Mouse (Mus musculus) embryonic facial prominence, embryonic 14.5 days (tissue): ENCODE results near the gene Cav1. TPM values are rescaled to one million over a fixed set of nuclear protein-coding genes. Genes with fewer than 3 reads are reported as not detected.

ENCODE experiments used
- ATAC-seq: fragments of 200-750 bp; cut with Nextera tagmentation; 2 replicates; pipeline ENCODE4 v1.8.0; 2017; ENCODE audit warnings: low read depth, moderate number of reproducible peaks, moderate TSS enrichment
- DNase-seq: peaks from one replicate; pipeline ENCODE4 v3.0.0-alpha.2; 2015; ENCODE audit warnings: low spot score
- H3K27ac ChIP-seq: fragments of 300-500 bp; sonication (generic); replicated peaks from 2 replicates; pipeline ENCODE4 v1.5.1; 2014; ENCODE audit warnings: low read depth, mild to moderate bottlenecking, low read length, moderate library complexity
- H3K27me3 ChIP-seq: fragments of 300-500 bp; sonication (generic); replicated peaks from 2 replicates; pipeline ENCODE4 v1.6.1; 2014; ENCODE audit warnings: low read length; ENCODE audit not compliant: control insufficient read depth, insufficient read depth
- H3K36me3 ChIP-seq: fragments of 300-500 bp; sonication (generic); 2 replicates; pipeline ENCODE4 v1.6.1; 2014; ENCODE audit warnings: low read length, mixed read lengths; ENCODE audit not compliant: control insufficient read depth, insufficient read depth
- H3K4me1 ChIP-seq: fragments of 300-500 bp; sonication (generic); 2 replicates; pipeline ENCODE4 v1.6.1; 2014; ENCODE audit warnings: antibody characterized with exemption, low read length; ENCODE audit not compliant: control insufficient read depth, insufficient read depth
- H3K4me2 ChIP-seq: fragments of 300-500 bp; sonication (generic); 2 replicates; pipeline ENCODE4 v1.6.1; 2014; ENCODE audit warnings: low read depth, mild to moderate bottlenecking, low read length, moderate library complexity, mixed read lengths
- H3K4me3 ChIP-seq: fragments of 300-500 bp; sonication (generic); 2 replicates; pipeline ENCODE4 v1.5.1; 2014; ENCODE audit warnings: low read depth, mild to moderate bottlenecking, low read length
- H3K9ac ChIP-seq: fragments of 300-500 bp; sonication (generic); 2 replicates; pipeline ENCODE4 v1.6.1; 2014; ENCODE audit warnings: low read depth, mild to moderate bottlenecking, low read length, moderate library complexity, mixed read lengths
- H3K9me3 ChIP-seq: fragments of 300-500 bp; sonication (generic); 2 replicates; pipeline ENCODE4 v1.6.1; 2016; ENCODE audit warnings: low read length; ENCODE audit not compliant: control insufficient read depth
- WGBS: fragments of 180-500 bp; shearing (Covaris S2); extraction: QIAGEN DNeasy Blood & Tissue Kit; methylation state at CpG from one replicate; pipeline ENCODE4 v1.1.7; 2014; 5-methylcytosine and 5-hydroxymethylcytosine counted together
- polyA plus RNA-seq: library from polyadenylated mRNA; unstranded; fragments of >200 nt; fragmentation: Nextera tagmentation; extraction: Ambion mirVana; gene quantifications from 2 replicates; pipeline ENCODE4 v1.2.1, GENCODE M21; 2014

Gene Cav1
- polyA plus RNA-seq, 1 experiment from 2014 or later: 238 TPM

DNA sequence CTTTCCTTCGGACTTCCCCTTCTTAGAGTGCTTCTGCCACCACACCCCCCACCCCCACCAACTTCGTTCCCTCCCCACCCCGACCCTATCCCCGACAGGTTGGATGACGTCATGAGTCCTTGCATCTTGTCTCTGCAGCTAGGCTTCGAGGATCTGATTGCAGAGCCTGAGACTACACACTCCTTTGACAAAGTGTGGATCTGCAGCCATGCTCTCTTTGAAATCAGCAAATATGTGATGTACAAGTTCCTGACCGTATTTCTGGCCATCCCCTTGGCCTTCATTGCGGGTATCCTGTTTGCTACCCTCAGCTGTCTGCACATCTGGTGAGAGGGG, 24.4 kb upstream of the Cav1 start:
- Histone ChIP-seq H3K27me3 (no peaks in the 10 kb centered on the region), H3K4me1 (peaks cover 15% of the 10 kb centered on the region), H3K9ac (peak overlapping the region; percentile 73), H3K4me3 (peak overlapping the region; percentile 53), H3K27ac (peak overlapping the region; percentile 42), H3K4me2 (peak overlapping the region; percentile 84), H3K9me3 (no peaks in the 10 kb centered on the region), H3K36me3 (no peaks in the 10 kb centered on the region)
- ATAC-seq (no peak), DNase-seq (peak; percentile 34)
- 24% methylated on average over 8 of the region's 8 CpGs for WGBS

DNA sequence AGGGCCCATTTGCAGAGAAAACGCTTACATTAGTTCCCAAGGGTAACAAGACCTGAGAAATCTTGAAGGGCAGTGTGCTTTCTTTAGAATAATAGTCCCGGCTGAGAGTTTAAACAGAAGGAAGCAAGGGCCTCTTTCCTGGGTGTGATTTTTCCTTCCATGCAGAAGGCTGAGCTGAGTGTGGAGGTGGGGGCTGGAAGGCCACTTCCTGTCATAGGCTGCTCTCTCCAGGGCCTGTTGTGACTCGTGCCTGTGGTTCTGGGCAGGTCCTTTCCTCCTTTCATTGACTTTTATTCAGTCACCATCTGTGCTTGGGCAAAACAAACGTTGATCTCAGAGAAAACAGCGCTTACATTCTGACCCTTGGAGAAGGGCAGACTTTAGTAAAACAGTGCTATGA, 24.0 kb upstream of the Cav1 start:
- Histone ChIP-seq H3K27ac (peak overlapping the region; percentile 42; the same call in 1 of the 2 replicates), H3K4me2 (peak overlapping the region; percentile 84), H3K9ac (no peak overlapping the region), H3K27me3 (no peaks in the 10 kb centered on the region), H3K4me3 (peak overlapping the region; percentile 53; the same call in 1 of the 2 replicates), H3K4me1 (peaks cover 15% of the 10 kb centered on the region), H3K36me3 (no peaks in the 10 kb centered on the region), H3K9me3 (no peaks in the 10 kb centered on the region)
- ATAC-seq (no peak), DNase-seq (peak; percentile 55)
- WGBS: 35% methylated on average over 5 of the region's 5 CpGs

DNA sequence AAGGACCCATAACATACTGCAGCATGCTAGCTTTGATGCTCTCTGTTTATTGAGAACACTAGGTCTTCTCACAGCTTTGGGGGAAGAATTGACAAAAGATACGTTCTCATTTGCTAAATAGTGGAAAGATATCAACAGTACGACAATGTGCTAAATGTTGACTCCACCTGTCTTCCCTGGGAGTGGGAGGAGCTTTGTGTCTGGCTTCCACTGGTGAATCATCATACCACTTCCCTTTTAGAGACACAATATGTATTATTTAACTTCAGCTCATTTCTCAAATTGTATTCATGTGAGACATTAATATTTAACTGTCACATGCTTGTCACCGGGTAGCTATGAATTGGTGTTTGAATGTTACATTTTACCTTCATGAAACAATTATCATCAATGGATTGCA, 22.3 kb upstream of the Cav1 start:
- Histone ChIP-seq H3K9ac (no peak overlapping the region), H3K9me3 (no peaks in the 10 kb centered on the region), H3K4me1 (peaks cover 15% of the 10 kb centered on the region), H3K27me3 (no peaks in the 10 kb centered on the region), H3K4me2 (no peak overlapping the region), H3K36me3 (no peaks in the 10 kb centered on the region), H3K4me3 (no peak overlapping the region), H3K27ac (no peak overlapping the region)
- DNase-seq (no peak), ATAC-seq (no peak)
- 82% methylated on average over 3 of the region's 3 CpGs for WGBS

DNA sequence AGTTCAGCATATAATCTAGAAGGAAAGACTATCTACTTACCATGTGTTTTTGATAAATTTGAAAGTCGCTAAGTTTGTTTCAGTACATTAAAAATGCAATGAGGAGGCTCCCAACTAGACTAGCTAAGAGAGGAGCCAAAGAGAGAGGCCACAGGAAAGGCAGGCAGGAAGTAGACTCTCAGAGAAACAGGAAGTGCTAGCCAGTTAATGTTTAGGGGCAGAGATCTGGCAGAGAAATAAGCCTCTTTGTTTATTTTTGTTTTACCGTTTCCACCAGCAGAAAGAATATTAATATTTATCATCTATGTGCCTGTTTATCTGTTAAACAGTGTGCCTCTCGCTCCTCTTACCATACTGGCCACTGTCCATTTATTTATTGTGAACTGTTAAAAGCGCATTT, 19.8 kb upstream of the Cav1 start:
- WGBS: 74% methylated on average over 4 of the region's 4 CpGs
- Histone ChIP-seq H3K4me3 (no peak overlapping the region), H3K36me3 (no peaks in the 10 kb centered on the region), H3K4me2 (no peak overlapping the region), H3K27me3 (no peaks in the 10 kb centered on the region), H3K9me3 (no peaks in the 10 kb centered on the region), H3K9ac (no peak overlapping the region), H3K27ac (no peak overlapping the region), H3K4me1 (peaks cover 8% of the 10 kb centered on the region)
- DNase-seq (peak; percentile 13), ATAC-seq (no peak)

DNA sequence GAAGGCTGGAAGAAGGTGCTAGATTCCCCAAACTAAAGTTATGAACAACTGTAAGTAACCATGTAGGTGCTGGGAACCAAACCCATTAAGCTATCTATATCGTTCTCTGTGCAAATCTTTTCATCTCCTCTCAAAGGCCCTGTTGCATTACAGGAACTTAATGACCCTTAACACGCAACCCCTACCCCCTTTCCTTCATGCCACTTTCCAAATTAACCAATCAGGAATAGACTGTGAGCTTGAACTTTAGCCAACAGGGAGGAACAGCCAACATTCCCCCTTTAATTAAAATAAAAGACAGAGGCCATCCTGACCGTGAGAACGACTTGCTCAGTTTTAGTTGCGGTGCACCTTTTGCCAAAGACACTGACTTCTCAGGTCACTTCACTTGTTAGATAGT, 11.0 kb upstream of the Cav1 start:
- H3K27me3 ChIP-seq: no peaks in the 10 kb centered on the region
- H3K4me3 ChIP-seq: no peak overlapping the region
- no peaks in the 10 kb centered on the region for H3K36me3 ChIP-seq
- H3K9ac ChIP-seq: no peak overlapping the region
- DNase-seq (no peak), ATAC-seq (no peak)
- H3K4me2 ChIP-seq: no peak overlapping the region
- WGBS: 81% methylated on average over 5 of the region's 5 CpGs
- no peak overlapping the region for H3K27ac ChIP-seq
- no peaks in the 10 kb centered on the region for H3K9me3 ChIP-seq
- no peaks in the 10 kb centered on the region for H3K4me1 ChIP-seq

DNA sequence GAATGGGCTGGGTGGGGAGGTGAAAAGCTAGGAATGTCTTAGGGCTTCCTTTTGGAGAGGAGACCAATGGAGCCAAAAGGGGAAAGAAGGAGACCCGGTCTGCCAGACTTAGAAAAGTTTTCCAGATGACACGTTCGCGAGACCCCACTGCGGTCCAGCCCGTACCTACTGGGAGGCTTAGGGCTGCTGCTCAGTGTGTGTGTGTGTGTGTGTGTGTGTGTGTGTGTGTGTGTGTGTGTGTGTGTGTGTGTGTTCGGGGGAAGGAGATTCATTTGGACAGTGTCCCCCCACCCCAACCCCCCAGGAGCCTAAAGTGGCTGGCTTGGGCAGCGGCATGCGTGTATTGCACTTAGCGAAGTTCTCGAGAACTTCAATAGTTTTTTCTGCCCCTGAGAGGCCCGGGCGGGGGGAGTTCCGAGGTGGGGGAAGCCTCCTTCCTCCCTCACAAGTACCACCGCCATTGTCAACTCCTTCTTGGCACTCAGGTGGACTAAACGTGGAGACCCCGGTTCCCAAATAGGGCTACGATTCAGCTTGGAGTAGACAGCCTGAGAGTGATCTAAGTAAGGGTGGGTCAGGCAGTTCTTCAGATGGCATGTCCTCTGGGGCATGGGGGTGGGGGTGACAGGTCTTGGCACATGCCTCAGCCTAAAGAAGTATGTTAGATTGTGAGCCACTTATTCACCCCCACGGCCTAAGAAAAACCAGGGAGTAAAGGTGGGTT, 629 bp downstream of the Cav1 start:
- Histone ChIP-seq H3K9me3 (no peaks in the 10 kb centered on the region), H3K27ac (peak overlapping the region; percentile 68), H3K4me2 (peak overlapping the region; percentile 97), H3K36me3 (no peaks in the 10 kb centered on the region), H3K4me3 (peak overlapping the region; percentile 56), H3K9ac (peak overlapping the region; percentile 66), H3K4me1 (peaks cover 14% of the 10 kb centered on the region), H3K27me3 (peaks cover 17% of the 10 kb centered on the region)
- ATAC-seq (peak; percentile 37; the same call in 1 of the 2 replicates), DNase-seq (no peak)
- 2% methylated on average over 15 of the region's 19 CpGs for WGBS

DNA sequence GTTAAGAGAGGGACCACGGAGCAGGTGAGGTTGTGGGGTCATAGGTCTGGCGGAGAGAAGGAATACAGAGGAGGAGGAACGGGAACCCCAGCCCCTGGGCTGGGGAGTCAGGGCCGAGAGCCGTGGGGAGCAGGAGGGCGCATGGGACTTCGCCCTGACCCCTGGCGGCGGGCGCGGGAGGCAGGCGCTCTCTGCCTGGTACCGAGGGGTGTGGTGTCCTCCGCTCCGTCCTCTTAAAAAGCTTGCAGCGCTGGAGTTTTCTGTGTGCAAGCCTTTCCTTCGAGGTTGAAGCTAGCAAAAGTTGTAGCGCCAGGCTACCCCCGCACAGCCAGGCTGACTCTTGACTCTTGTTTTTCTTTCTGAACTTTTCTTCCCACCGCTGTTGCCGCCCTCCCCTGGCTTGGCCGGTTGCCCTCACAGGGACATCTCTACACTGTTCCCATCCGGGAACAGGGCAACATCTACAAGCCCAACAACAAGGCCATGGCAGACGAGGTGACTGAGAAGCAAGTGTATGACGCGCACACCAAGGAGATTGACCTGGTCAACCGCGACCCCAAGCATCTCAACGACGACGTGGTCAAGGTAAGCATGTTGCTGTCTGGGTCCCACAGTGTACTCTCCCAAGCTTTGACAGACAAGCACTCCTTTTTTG, 1.5 kb downstream of the Cav1 start:
- peak; percentile 87 for ATAC-seq
- Histone ChIP-seq H3K9me3 (no peaks in the 10 kb centered on the region), H3K4me1 (peaks cover 14% of the 10 kb centered on the region), H3K4me2 (peak overlapping the region; percentile 97), H3K4me3 (peak overlapping the region; percentile 56), H3K27me3 (peaks cover 17% of the 10 kb centered on the region), H3K27ac (no peak overlapping the region), H3K9ac (peak overlapping the region; percentile 66), H3K36me3 (no peaks in the 10 kb centered on the region)
- 3% methylated on average over 20 of the region's 31 CpGs for WGBS
- DNase-seq: peak; percentile 59

DNA sequence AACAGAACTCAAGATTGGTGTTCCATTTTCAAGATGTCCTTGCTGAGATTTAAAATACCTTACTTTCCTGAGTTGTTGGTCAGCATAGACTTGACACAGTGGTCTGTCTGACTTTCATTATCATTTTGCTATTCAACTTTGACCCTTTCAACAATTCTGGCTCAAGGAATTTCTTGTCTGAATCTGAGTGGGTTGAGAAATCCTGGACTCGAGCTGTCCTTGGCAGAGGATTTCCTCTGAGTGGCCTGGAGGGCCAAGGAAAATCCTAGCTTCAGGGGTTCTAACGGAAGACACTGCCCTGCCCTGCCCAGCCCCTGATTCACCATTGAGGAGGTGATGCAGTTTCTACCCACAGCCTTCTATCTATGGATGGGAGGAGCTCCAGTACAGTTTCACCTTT, 2.5 kb downstream of the Cav1 start:
- DNase-seq (no peak), ATAC-seq (no peak)
- H3K4me2 ChIP-seq: peak overlapping the region; percentile 97
- no peak overlapping the region for H3K27ac ChIP-seq
- H3K27me3 ChIP-seq: peaks cover 17% of the 10 kb centered on the region
- peak overlapping the region; percentile 7; the same call in 1 of the 2 replicates for H3K4me3 ChIP-seq
- 29% methylated on average over 2 of the region's 2 CpGs for WGBS
- H3K9me3 ChIP-seq: no peaks in the 10 kb centered on the region
- no peaks in the 10 kb centered on the region for H3K36me3 ChIP-seq
- peaks cover 14% of the 10 kb centered on the region for H3K4me1 ChIP-seq
- no peak overlapping the region; the same call in 1 of the 2 replicates for H3K9ac ChIP-seq
